9 mouse cellular contexts compared by ENCODE assay signal in the genomic region with DNA sequence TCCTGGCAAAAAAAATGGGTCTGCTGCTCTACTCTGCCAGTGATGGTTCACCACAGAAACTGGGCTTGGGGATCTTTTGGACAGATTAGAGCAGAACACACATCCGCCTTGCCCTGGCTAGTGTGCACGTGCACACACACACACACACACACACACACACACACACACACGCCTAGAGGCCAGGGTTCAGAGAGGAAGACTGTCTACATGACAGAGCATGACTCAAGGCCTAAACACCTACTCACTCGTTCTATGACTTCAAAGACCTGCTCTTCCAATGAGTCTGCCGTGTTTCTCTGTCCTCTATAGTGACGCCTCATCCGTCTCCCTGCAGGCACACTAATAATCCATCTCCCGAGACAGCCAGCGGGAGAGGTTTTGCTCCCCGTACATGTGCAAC. TPM values are rescaled to one million over a fixed set of nuclear protein-coding genes. Genes with fewer than 3 reads are reported as not detected.
A peak's percentile ranks its signal among the peaks of the same experiment; 100 is the strongest.
DNase-seq lines count a peak whose midpoint lies in the region; ATAC-seq and TF ChIP-seq lines count a peak whose summit lies in the region.
"Had no signal": no experiment of that assay in that cellular context is flagged by ENCODE, and none has a peak within 500 bp of the region (broad histone marks: within the 10 kb centered on the region; RNA-seq: fewer than 3 reads in every experiment).

No protein-coding gene starts in this region.

- H3K9me3 ChIP-seq in kidney, postnatal 0 days (replicated peaks; ENCODE audit: low read length): no peaks in the 10 kb centered on the region
- no peaks in the 10 kb centered on the region for H3K9me3 ChIP-seq in intestine, embryonic 15.5 days
- no peaks in the 10 kb centered on the region for H3K9me3 ChIP-seq in forebrain, embryonic 10.5 days
- H3K9me3 ChIP-seq: embryonic facial prominence, embryonic 13.5 days had no signal

- no peak overlapping the region; the same call in 1 of the 2 replicates for H3K9ac ChIP-seq in kidney, postnatal 0 days (ENCODE audit: low read depth, low read length)
- no peak overlapping the region for H3K9ac ChIP-seq in intestine, embryonic 15.5 days
- H3K9ac ChIP-seq: embryonic facial prominence, embryonic 13.5 days had no signal

- ATAC-seq in kidney, postnatal 0 days (replicated peaks; ENCODE audit: low FRiP score, low read depth): no peak
- peak; percentile 62 for ATAC-seq in activated CD4-positive, CD25-positive, alpha-beta regulatory T cell, adult 4 months
- peak; percentile 13 for ATAC-seq in intestine, embryonic 15.5 days

- H3K4me1 ChIP-seq in kidney, postnatal 0 days (replicated peaks; ENCODE audit: insufficient read depth, low read length): peaks cover 42% of the 10 kb centered on the region
- peaks cover 74% of the 10 kb centered on the region for H3K4me1 ChIP-seq in intestine, embryonic 15.5 days (replicated peaks)
- peaks cover 87% of the 10 kb centered on the region for H3K4me1 ChIP-seq in small intestine, adult 2 months (ENCODE audit: control insufficient read depth, insufficient read depth, insufficient read length, low read length)
- peaks cover 23% of the 10 kb centered on the region for H3K4me1 ChIP-seq in forebrain, embryonic 10.5 days

- TF ChIP-seq CTCF in kidney, postnatal 0 days (IDR thresholded peaks at IDR 0.05; ENCODE audit: low read depth): no peak
- TF ChIP-seq CTCF in small intestine, adult 2 months (IDR thresholded peaks at IDR 0.05; ENCODE audit: extremely low read depth, insufficient read length, insufficient replicate concordance, low read depth, low read length): no peak

- no peak for DNase-seq in kidney, postnatal 0 days (ENCODE audit: low spot score)
- DNase-seq in kidney, postnatal 36 days: no peak
- no peak for DNase-seq in forebrain, embryonic 10.5 days (ENCODE audit: extremely low spot score, low spot score)
- DNase-seq in right cerebral cortex, postnatal 14 days: no peak
- DNase-seq: cerebellum, adult 2 months had no signal

- no peaks in the 10 kb centered on the region for H3K36me3 ChIP-seq in kidney, postnatal 0 days (ENCODE audit: insufficient read depth, low read length)
- H3K36me3 ChIP-seq in intestine, embryonic 15.5 days: no peaks in the 10 kb centered on the region
- peaks cover 11% of the 10 kb centered on the region for H3K36me3 ChIP-seq in small intestine, adult 2 months (ENCODE audit: control insufficient read depth, insufficient read depth, low read length)
- no peaks in the 10 kb centered on the region for H3K36me3 ChIP-seq in forebrain, embryonic 10.5 days (replicated peaks)
- H3K36me3 ChIP-seq: embryonic facial prominence, embryonic 13.5 days had no signal

- no peak overlapping the region for H3K4me3 ChIP-seq in kidney, postnatal 0 days (replicated peaks; ENCODE audit: low read depth, low read length)
- no peak overlapping the region for H3K4me3 ChIP-seq in intestine, embryonic 15.5 days (replicated peaks)
- H3K4me3 ChIP-seq in small intestine, adult 2 months (ENCODE audit: low read depth, low read length): no peak overlapping the region
- no peak overlapping the region for H3K4me3 ChIP-seq in forebrain, embryonic 10.5 days
- H3K4me3 ChIP-seq: embryonic facial prominence, embryonic 13.5 days had no signal

- H3K4me2 ChIP-seq in kidney, postnatal 0 days (ENCODE audit: low read length): no peak overlapping the region
- H3K4me2 ChIP-seq in intestine, embryonic 15.5 days (replicated peaks): no peak overlapping the region
- H3K4me2 ChIP-seq: embryonic facial prominence, embryonic 13.5 days had no signal

- TF ChIP-seq POLR2A in small intestine, adult 2 months (IDR thresholded peaks at IDR 0.05; ENCODE audit: low read depth, low read length): no peak

- H3K27ac ChIP-seq in kidney, postnatal 0 days: 0 out of 2 replicates have a peak overlapping the region, but pooled peaks have one; percentile 57
- peak overlapping the region; percentile 42 for H3K27ac ChIP-seq in intestine, embryonic 15.5 days
- H3K27ac ChIP-seq in small intestine, adult 2 months (ENCODE audit: insufficient read depth, low read depth, low read length): peak overlapping the region; percentile 91
- no peak overlapping the region for H3K27ac ChIP-seq in forebrain, embryonic 10.5 days
- H3K27ac ChIP-seq: embryonic facial prominence, embryonic 13.5 days had no signal

- no peaks in the 10 kb centered on the region for H3K27me3 ChIP-seq in kidney, postnatal 0 days (ENCODE audit: insufficient read depth, low read length)
- no peaks in the 10 kb centered on the region for H3K27me3 ChIP-seq in intestine, embryonic 15.5 days (replicated peaks)
- H3K27me3 ChIP-seq in small intestine, adult 2 months (ENCODE audit: control insufficient read depth, insufficient read depth, low read length): no peaks in the 10 kb centered on the region
- H3K27me3 ChIP-seq in forebrain, embryonic 10.5 days (ENCODE audit: poor library complexity, severe bottlenecking): peaks cover 28% of the 10 kb centered on the region; the same call in 1 of the 2 replicates
- H3K27me3 ChIP-seq: embryonic facial prominence, embryonic 13.5 days had no signal

- 52% methylated on average over 10 of the region's 10 CpGs for WGBS in kidney, postnatal 0 days
- WGBS in intestine, embryonic 15.5 days: 44% methylated on average over 10 of the region's 10 CpGs
- 16% methylated on average over 10 of the region's 10 CpGs for WGBS in small intestine, adult 2 months
- 87% methylated on average over 10 of the region's 10 CpGs for whole genome bisulfite sequencing in forebrain, embryonic 10.5 days

RNA-seq across cellular contexts. Expression of a gene that starts 8.6 kb away (rescaled TPM):
- polyA plus RNA-seq in kidney, postnatal 0 days (2015; fragmentation: Nextera tagmentation; extraction: Ambion mirVana): 85.1 and 89.4 TPM in 2 replicates
- 100 to 1,000 TPM; 408 to 719 TPM for polyA plus RNA-seq in activated CD4-positive, CD25-positive, alpha-beta regulatory T cell, adult 4 months (2017; shearing (Covaris generic))
- polyA plus RNA-seq in intestine, embryonic 15.5 days (2015; fragmentation: Nextera tagmentation; extraction: Ambion mirVana): 106 and 127 TPM in 2 replicates
- polyA plus RNA-seq in small intestine, adult 2 months (2012; rRNA removed): 123 and 433 TPM in 2 replicates
- 5.0 and 5.3 TPM in 2 replicates for polyA plus RNA-seq in forebrain, embryonic 10.5 days (2016; fragmentation: Nextera tagmentation; extraction: Ambion mirVana)

Comparison
In these comparisons a context has a peak if more than half of its experiments do, and no peak if none do; other contexts are left out.
1. RNA of a gene that starts 8.6 kb away (polyA plus RNA-seq): 408 to 719 TPM in activated CD4-positive, CD25-positive, alpha-beta regulatory T cell, adult 4 months, 123 to 433 TPM in small intestine, adult 2 months, 106 to 127 TPM in intestine, embryonic 15.5 days and 85.1 to 89.4 TPM in kidney, postnatal 0 days; 5.0 to 5.3 TPM in forebrain, embryonic 10.5 days; every median in the first group is over 10 times any median in the second.